Mouse (Mus musculus): ENCODE measurements around the gene Maml2. TPM values are rescaled to one million over a fixed set of nuclear protein-coding genes. Genes with fewer than 3 reads are reported as not detected.

Maml2 gene
- polyA plus RNA-seq, 1 experiment, result 1.3 TPM

DNA sequence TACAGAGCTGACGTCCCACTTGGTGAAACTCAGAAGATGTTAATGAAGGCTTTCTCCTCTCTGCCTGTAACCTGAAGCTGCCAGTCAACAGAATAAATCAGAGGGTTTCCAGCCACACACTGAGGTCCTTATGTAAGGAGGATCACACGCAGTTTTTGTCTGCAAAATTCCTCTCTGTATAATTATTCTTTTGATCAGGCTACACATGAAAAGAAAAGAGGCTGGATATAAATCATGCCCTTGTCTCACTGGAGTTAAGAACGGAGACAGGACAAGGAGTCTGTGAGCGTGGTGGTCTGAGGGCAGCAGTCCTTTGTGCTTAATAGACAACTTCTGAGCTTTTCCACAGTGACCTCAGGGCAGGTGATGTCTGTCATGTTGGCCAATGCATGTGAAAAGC, 181.5 kb downstream of the Maml2 start:
- Histone ChIP-seq H3K79me2 (ENCODE audit: control insufficient read depth, insufficient read depth) (no peaks in the 10 kb centered on the region), H3K4me2 (ENCODE audit: low read depth) (no peak overlapping the region)
- TF ChIP-seq POLR2AphosphoS2 (IDR thresholded peaks at IDR 0.05; ENCODE audit: insufficient read length, low read depth) (no peak), CEBPB (IDR thresholded peaks at IDR 0.05; ENCODE audit: insufficient read depth, poor library complexity, severe bottlenecking) (no peak), E2F4 (IDR thresholded peaks at IDR 0.05; ENCODE audit: insufficient read depth) (no peak), REST (IDR thresholded peaks at IDR 0.05; ENCODE audit: insufficient read depth, insufficient read length) (no peak), USF1 (IDR thresholded peaks at IDR 0.05; ENCODE audit: low read depth) (no peak), MYOG (IDR thresholded peaks at IDR 0.05; ENCODE audit: control insufficient read depth in 1 of 3, insufficient read depth in 1 of 3, insufficient read length in 2 of 3, low read depth in 2 of 3) (no peak), MAX (IDR thresholded peaks at IDR 0.05; ENCODE audit: low read depth) (no peak), MYOD1 (IDR thresholded peaks at IDR 0.05; ENCODE audit: control insufficient read depth in 1 of 3, insufficient read length in 2 of 3, low read depth in 2 of 3) (no peak), TCF3 (IDR thresholded peaks at IDR 0.05; ENCODE audit: insufficient read length, low read depth) (no peak), POLR2A (IDR thresholded peaks at IDR 0.05; ENCODE audit: insufficient read length, low read depth) (no peak), TCF12 (IDR thresholded peaks at IDR 0.05; ENCODE audit: insufficient read depth, poor library complexity, severe bottlenecking) (no peak), SRF (IDR thresholded peaks at IDR 0.05; ENCODE audit: control insufficient read depth, insufficient read length, low read depth) (no peak)

DNA sequence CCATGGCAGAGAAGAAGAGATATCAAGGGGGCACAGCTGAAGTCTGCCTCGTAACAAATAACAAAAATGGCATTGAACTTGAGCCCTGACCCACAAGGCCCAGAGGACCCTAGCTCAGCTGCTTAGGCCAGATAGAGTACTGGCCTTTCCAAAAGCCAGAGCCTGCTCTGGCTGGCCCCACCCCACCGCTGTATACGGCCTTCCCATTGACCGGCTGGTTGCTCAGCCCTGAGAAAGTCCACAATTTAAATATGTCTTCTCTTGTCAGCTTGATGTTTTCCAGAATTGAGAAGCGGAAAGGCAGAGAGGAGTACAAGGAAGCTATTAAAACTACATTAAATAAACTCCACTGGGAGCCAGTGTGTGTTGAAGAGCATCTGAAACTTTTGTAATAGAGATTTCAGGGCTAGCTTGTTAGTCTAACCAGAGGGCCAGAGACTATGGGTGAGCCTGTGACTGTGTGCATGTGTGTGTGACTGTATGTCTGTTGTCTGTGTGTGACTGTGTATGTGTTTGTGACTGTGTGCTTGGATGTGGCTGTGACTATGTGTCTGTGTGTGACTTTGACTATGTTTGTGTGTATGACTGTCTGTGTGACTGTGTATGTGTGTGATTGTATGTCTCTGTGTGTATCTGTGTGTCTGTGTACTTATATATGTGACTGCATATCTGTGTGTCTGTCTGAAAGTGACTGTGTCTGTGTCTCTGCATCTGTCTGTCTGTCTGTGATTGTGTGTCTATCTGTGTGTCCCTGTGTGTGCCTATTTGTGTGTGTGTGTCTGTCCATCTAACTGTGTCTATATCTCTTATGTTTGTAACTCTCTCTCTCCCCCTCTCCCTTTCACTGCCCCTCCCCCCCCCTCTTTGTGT, 185.7 kb downstream of the Maml2 start:
- H3K27me3 ChIP-seq (ENCODE audit: control insufficient read depth, insufficient read depth, insufficient read length), result no peaks in the 10 kb centered on the region
- H3K79me2 ChIP-seq (ENCODE audit: control insufficient read depth, insufficient read depth), result no peaks in the 10 kb centered on the region
- H3K36me3 ChIP-seq (ENCODE audit: control insufficient read depth, insufficient read depth), result no peaks in the 10 kb centered on the region
- H3K4me2 ChIP-seq (ENCODE audit: low read depth), result no peak overlapping the region
- H3ac ChIP-seq (ENCODE audit: control insufficient read depth, insufficient read length), result no peak overlapping the region
- H3K4me3 ChIP-seq, result no peak overlapping the region
- TF ChIP-seq TCF3 (IDR thresholded peaks at IDR 0.05; ENCODE audit: insufficient read length, low read depth), result no peak
- no peak for TF ChIP-seq REST (IDR thresholded peaks at IDR 0.05; ENCODE audit: insufficient read depth, insufficient read length)
- TF ChIP-seq CEBPB (IDR thresholded peaks at IDR 0.05; ENCODE audit: insufficient read depth, poor library complexity, severe bottlenecking), result no peak
- TF ChIP-seq POLR2AphosphoS2 (IDR thresholded peaks at IDR 0.05; ENCODE audit: insufficient read length, low read depth), result no peak
- no peak for TF ChIP-seq MYOG (IDR thresholded peaks at IDR 0.05; ENCODE audit: control insufficient read depth in 1 of 3, insufficient read depth in 1 of 3, insufficient read length in 2 of 3, low read depth in 2 of 3)
- TF ChIP-seq E2F4 (IDR thresholded peaks at IDR 0.05; ENCODE audit: insufficient read depth), result no peak
- no peak for TF ChIP-seq MYOD1 (IDR thresholded peaks at IDR 0.05; ENCODE audit: control insufficient read depth in 1 of 3, insufficient read length in 2 of 3, low read depth in 2 of 3)
- no peak for TF ChIP-seq MAX (IDR thresholded peaks at IDR 0.05; ENCODE audit: low read depth)
- no peak for TF ChIP-seq SRF (IDR thresholded peaks at IDR 0.05; ENCODE audit: control insufficient read depth, insufficient read length, low read depth)
- TF ChIP-seq TCF12 (IDR thresholded peaks at IDR 0.05; ENCODE audit: insufficient read depth, poor library complexity, severe bottlenecking), result no peak
- TF ChIP-seq USF1 (IDR thresholded peaks at IDR 0.05; ENCODE audit: low read depth), result no peak
- TF ChIP-seq POLR2A (IDR thresholded peaks at IDR 0.05; ENCODE audit: insufficient read length, low read depth), result no peak

More for the DNA sequence above, 181.5 kb downstream of the Maml2 start:
- Histone ChIP-seq H3K4me3 (no peak overlapping the region), H3K27me3 (ENCODE audit: control insufficient read depth, insufficient read depth, insufficient read length) (no peaks in the 10 kb centered on the region), H3K36me3 (ENCODE audit: control insufficient read depth, insufficient read depth) (no peaks in the 10 kb centered on the region), H3ac (ENCODE audit: control insufficient read depth, insufficient read length) (no peak overlapping the region)

DNA sequence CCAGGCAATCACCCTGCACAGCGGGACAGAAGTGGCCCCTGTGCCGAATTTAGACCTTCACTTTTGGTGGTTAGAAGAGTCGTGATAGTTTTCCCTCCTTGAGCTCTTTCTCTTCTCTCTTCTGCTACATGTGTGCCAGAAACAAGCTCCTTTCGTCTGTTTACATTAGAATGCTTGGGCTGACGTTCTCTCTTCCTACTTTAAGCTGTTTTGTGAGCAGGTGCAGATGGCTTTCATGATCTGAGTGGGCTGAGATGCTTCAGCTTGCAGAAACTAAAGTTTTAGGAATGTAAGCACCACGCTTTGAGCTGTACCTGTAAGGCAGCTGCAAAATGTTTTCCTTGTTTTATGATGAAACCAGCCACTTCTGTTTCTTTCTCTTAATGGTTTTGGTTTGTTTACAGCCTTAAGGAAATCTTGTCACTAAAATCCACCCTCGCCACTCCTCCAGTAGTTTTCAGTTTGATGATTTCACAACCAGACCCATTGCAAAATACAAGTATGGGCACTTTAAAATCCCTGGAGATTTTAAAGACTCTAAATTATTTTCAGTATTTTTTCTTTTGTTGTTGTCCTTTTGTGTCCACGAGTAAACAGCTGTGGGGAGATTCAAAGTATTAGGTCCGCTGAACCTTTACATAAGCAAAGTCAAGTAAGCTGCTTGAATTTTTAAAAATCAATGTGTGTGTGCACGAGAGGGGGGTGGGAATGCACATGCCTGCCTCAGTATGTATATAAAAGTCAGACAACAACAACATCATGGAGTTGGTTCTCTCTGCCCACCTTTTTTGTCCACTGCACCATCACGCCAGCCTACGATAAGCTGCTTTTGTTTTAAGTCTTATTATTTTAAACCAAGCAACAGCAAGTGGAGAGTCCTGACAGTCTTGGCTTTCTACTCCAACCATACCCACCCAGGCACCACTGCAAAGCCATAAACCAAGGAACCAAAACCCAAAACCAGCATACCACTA, 186.8 kb downstream of the Maml2 start:
- Histone ChIP-seq H3ac (ENCODE audit: control insufficient read depth, insufficient read length) (no peak overlapping the region), H3K4me3 (no peak overlapping the region), H3K36me3 (ENCODE audit: control insufficient read depth, insufficient read depth) (no peaks in the 10 kb centered on the region), H3K79me2 (ENCODE audit: control insufficient read depth, insufficient read depth) (no peaks in the 10 kb centered on the region), H3K4me2 (ENCODE audit: low read depth) (no peak overlapping the region), H3K27me3 (ENCODE audit: control insufficient read depth, insufficient read depth, insufficient read length) (no peaks in the 10 kb centered on the region)
- no peak for TF ChIP-seq REST (IDR thresholded peaks at IDR 0.05; ENCODE audit: insufficient read depth, insufficient read length)
- TF ChIP-seq CEBPB (IDR thresholded peaks at IDR 0.05; ENCODE audit: insufficient read depth, poor library complexity, severe bottlenecking), result no peak
- no peak for TF ChIP-seq POLR2AphosphoS2 (IDR thresholded peaks at IDR 0.05; ENCODE audit: insufficient read length, low read depth)

DNA sequence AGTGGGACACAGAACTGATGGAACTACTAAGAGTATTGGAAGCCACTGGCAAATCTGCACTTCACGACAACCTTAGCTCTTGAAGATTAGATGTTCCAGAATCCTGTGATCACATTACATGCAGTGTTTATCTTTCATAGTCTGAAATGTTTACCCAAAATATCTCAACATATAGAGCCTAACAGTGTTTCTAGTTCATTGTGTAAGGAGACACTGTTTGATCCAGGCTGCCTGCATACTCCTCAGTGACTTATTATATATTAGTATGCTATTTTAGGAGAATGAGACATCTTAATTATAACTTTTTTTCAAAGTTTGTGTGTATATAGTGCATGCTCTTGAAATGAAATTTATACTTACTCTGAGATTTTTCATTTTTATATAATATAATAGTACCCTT, 188.2 kb downstream of the Maml2 start:
- H3ac ChIP-seq (ENCODE audit: control insufficient read depth, insufficient read length), result no peak overlapping the region
- no peaks in the 10 kb centered on the region for H3K36me3 ChIP-seq (ENCODE audit: control insufficient read depth, insufficient read depth)
- H3K79me2 ChIP-seq (ENCODE audit: control insufficient read depth, insufficient read depth), result no peaks in the 10 kb centered on the region
- no peaks in the 10 kb centered on the region for H3K27me3 ChIP-seq (ENCODE audit: control insufficient read depth, insufficient read depth, insufficient read length)
- TF ChIP-seq POLR2AphosphoS2 (IDR thresholded peaks at IDR 0.05; ENCODE audit: insufficient read length, low read depth) (no peak), SRF (IDR thresholded peaks at IDR 0.05; ENCODE audit: control insufficient read depth, insufficient read length, low read depth) (no peak), MYOD1 (IDR thresholded peaks at IDR 0.05; ENCODE audit: control insufficient read depth in 1 of 3, insufficient read length in 2 of 3, low read depth in 2 of 3) (no peak), TCF3 (IDR thresholded peaks at IDR 0.05; ENCODE audit: insufficient read length, low read depth) (no peak), POLR2A (IDR thresholded peaks at IDR 0.05; ENCODE audit: insufficient read length, low read depth) (no peak), E2F4 (IDR thresholded peaks at IDR 0.05; ENCODE audit: insufficient read depth) (no peak), TCF12 (IDR thresholded peaks at IDR 0.05; ENCODE audit: insufficient read depth, poor library complexity, severe bottlenecking) (no peak), CEBPB (IDR thresholded peaks at IDR 0.05; ENCODE audit: insufficient read depth, poor library complexity, severe bottlenecking) (no peak)
- H3K4me2 ChIP-seq (ENCODE audit: low read depth), result no peak overlapping the region
- H3K4me3 ChIP-seq, result no peak overlapping the region
